ENCODE assay signal across 7 mouse cellular contexts in genomic region chr7:19178443-19179092, GRCm38 (mm10). TPM values are rescaled to one million over a fixed set of nuclear protein-coding genes. Genes with fewer than 3 reads are reported as not detected.
DNase-seq lines count a peak whose midpoint lies in the region; ATAC-seq and TF ChIP-seq lines count a peak whose summit lies in the region.

No protein-coding gene starts in this region.

- peaks cover 50% of the 10 kb centered on the region for H3K27me3 ChIP-seq in intestine, embryonic 16.5 days (replicated peaks; ENCODE audit: control insufficient read depth, insufficient read depth, low read length)
- H3K27me3 ChIP-seq in midbrain, embryonic 10.5 days (ENCODE audit: low read depth, poor library complexity, severe bottlenecking), result peaks cover 58% of the 10 kb centered on the region

- TF ChIP-seq POLR2A in cortical plate, adult 2 months (IDR thresholded peaks at IDR 0.05; ENCODE audit: extremely low read depth, insufficient read depth, low read length), result no peak

- no peaks in the 10 kb centered on the region for H3K9me3 ChIP-seq in intestine, embryonic 16.5 days (ENCODE audit: control insufficient read depth, low read length)
- H3K9me3 ChIP-seq in midbrain, embryonic 10.5 days (replicated peaks), result no peaks in the 10 kb centered on the region

- H3K4me1 ChIP-seq in cortical plate, adult 2 months (ENCODE audit: control insufficient read depth, insufficient read depth, low read length), result no peaks in the 10 kb centered on the region
- peaks cover 21% of the 10 kb centered on the region for H3K4me1 ChIP-seq in intestine, embryonic 16.5 days (ENCODE audit: control insufficient read depth, insufficient read depth, low read length)
- peaks cover 59% of the 10 kb centered on the region for H3K4me1 ChIP-seq in midbrain, embryonic 10.5 days

- TF ChIP-seq CTCF in cortical plate, adult 2 months (IDR thresholded peaks at IDR 0.05; ENCODE audit: extremely low read depth, insufficient read depth, low read length), result peak; percentile 67

- H3K4me2 ChIP-seq in intestine, embryonic 16.5 days (ENCODE audit: low read depth, low read length), result peak overlapping the region; percentile 38

- H3K36me3 ChIP-seq in intestine, embryonic 16.5 days (ENCODE audit: control insufficient read depth, insufficient read depth, low read length), result no peaks in the 10 kb centered on the region
- H3K36me3 ChIP-seq in midbrain, embryonic 10.5 days, result peaks cover 3% of the 10 kb centered on the region

- intact Hi-C loops in gastrocnemius, postnatal 36 days (cut with DNase I), result loop anchor here (2.0 to 5.0 kb wide), 4 partner anchors 28 to 164 kb away; partner anchors contain the start of genes Ercc1, Ppm1n and Rtn2
- intact Hi-C loops in left cerebral cortex, postnatal 36 days (cut with DNase I), result loop anchor here (5.0 kb wide), 1 partner anchor 164 kb away; the partner anchor contains the start of gene Ercc1

- no peak for ATAC-seq in intestine, embryonic 16.5 days

- no peak overlapping the region for H3K9ac ChIP-seq in intestine, embryonic 16.5 days (ENCODE audit: low read depth, low read length)

- no peak overlapping the region for H3K27ac ChIP-seq in cortical plate, adult 2 months (ENCODE audit: insufficient read depth, low read length)
- no peak overlapping the region for H3K27ac ChIP-seq in intestine, embryonic 16.5 days (ENCODE audit: low read length)
- 0 out of 2 replicates have a peak overlapping the region, but pooled peaks have one; percentile 23 for H3K27ac ChIP-seq in midbrain, embryonic 10.5 days (replicated peaks)

- DNase-seq in adrenal gland, postnatal 10 days, result peak; percentile 87
- peak; percentile 59 to 69 for DNase-seq in gastrocnemius, postnatal 36 days
- peak; percentile 83 to 87 for DNase-seq in left cerebral cortex, postnatal 36 days (ENCODE audit: low spot score in 2 of 2)
- peak; percentile 82 for DNase-seq in midbrain, embryonic 10.5 days (ENCODE audit: low spot score)
- peak; percentile 55 to 84 for DNase-seq in spleen, adult 18-20 months

- H3K4me3 ChIP-seq in cortical plate, adult 2 months (ENCODE audit: insufficient read depth, low read length), result peak overlapping the region; percentile 88
- H3K4me3 ChIP-seq in intestine, embryonic 16.5 days (ENCODE audit: low read length), result peak overlapping the region; percentile 12; the same call in 1 of the 2 replicates
- peak overlapping the region; percentile 50 for H3K4me3 ChIP-seq in midbrain, embryonic 10.5 days

- WGBS in intestine, embryonic 16.5 days, result 7% methylated on average over 27 of the region's 27 CpGs
- 4% methylated on average over 27 of the region's 27 CpGs for WGBS in midbrain, embryonic 10.5 days

RNA-seq across cellular contexts. Expression of gene Eml2, which starts 2.3 kb away (rescaled TPM):
- total RNA-seq in adrenal gland, postnatal 10 days (2021), result 10 to 100 TPM; 37.7 to 41.0 TPM
- 156 and 157 TPM in 2 replicates for polyA plus RNA-seq in cortical plate, adult 2 months (2012; rRNA removed)
- total RNA-seq in gastrocnemius, postnatal 36 days (2021), result 1 to 10 TPM; 9.6 to 10.0 TPM
- polyA plus RNA-seq in intestine, embryonic 16.5 days (2015; fragmentation: Nextera tagmentation; extraction: Ambion mirVana), result 7.1 and 8.4 TPM in 2 replicates
- total RNA-seq in left cerebral cortex, postnatal 36 days (2021), result 100 to 1,000 TPM; 124 to 156 TPM
- polyA plus RNA-seq in midbrain, embryonic 10.5 days (2016; fragmentation: Nextera tagmentation; extraction: Ambion mirVana), result 4.3 and 4.8 TPM in 2 replicates

RNA-seq across cellular contexts. Expression of gene Gipr, which starts 12.6 kb away (rescaled TPM):
- total RNA-seq in adrenal gland, postnatal 10 days (2021), result under 1 TPM; 0.75 to 0.94 TPM
- polyA plus RNA-seq in cortical plate, adult 2 months (2012; rRNA removed), result 3.3 and 3.9 TPM in 2 replicates
- total RNA-seq in gastrocnemius, postnatal 36 days (2021), result not detected
- polyA plus RNA-seq in intestine, embryonic 16.5 days (2015; fragmentation: Nextera tagmentation; extraction: Ambion mirVana), result 3.1 and 3.6 TPM in 2 replicates
- 1 to 10 TPM in 1 of 2 experiments, under 1 TPM in 1; 0.89 to 2.6 TPM for total RNA-seq in left cerebral cortex, postnatal 36 days (2021)
- 0.60 and 1.5 TPM in 2 replicates for polyA plus RNA-seq in midbrain, embryonic 10.5 days (2016; fragmentation: Nextera tagmentation; extraction: Ambion mirVana)

RNA-seq across cellular contexts. Expression of gene Snrpd2, which starts 29.0 kb away (rescaled TPM):
- 10 to 100 TPM; 90.1 to 91.2 TPM for total RNA-seq in adrenal gland, postnatal 10 days (2021)
- 88.2 and 92.1 TPM in 2 replicates for polyA plus RNA-seq in cortical plate, adult 2 months (2012; rRNA removed)
- 10 to 100 TPM; 47.3 to 49.9 TPM for total RNA-seq in gastrocnemius, postnatal 36 days (2021)
- 119 and 132 TPM in 2 replicates for polyA plus RNA-seq in intestine, embryonic 16.5 days (2015; fragmentation: Nextera tagmentation; extraction: Ambion mirVana)
- total RNA-seq in left cerebral cortex, postnatal 36 days (2021), result 10 to 100 TPM; 70.3 to 76.0 TPM
- polyA plus RNA-seq in midbrain, embryonic 10.5 days (2016; fragmentation: Nextera tagmentation; extraction: Ambion mirVana), result 168 and 180 TPM in 2 replicates

RNA-seq across cellular contexts. Expression of gene Qpctl, which starts 29.5 kb away (rescaled TPM):
- total RNA-seq in adrenal gland, postnatal 10 days (2021), result 10 to 100 TPM; 12.5 to 12.6 TPM
- 16.2 and 17.4 TPM in 2 replicates for polyA plus RNA-seq in cortical plate, adult 2 months (2012; rRNA removed)
- 1 to 10 TPM; 1.5 to 2.0 TPM for total RNA-seq in gastrocnemius, postnatal 36 days (2021)
- polyA plus RNA-seq in intestine, embryonic 16.5 days (2015; fragmentation: Nextera tagmentation; extraction: Ambion mirVana), result 10.5 and 11.1 TPM in 2 replicates
- 10 to 100 TPM; 14.6 to 17.3 TPM for total RNA-seq in left cerebral cortex, postnatal 36 days (2021)
- 17.0 and 21.2 TPM in 2 replicates for polyA plus RNA-seq in midbrain, embryonic 10.5 days (2016; fragmentation: Nextera tagmentation; extraction: Ambion mirVana)

RNA-seq across cellular contexts. Expression of gene Gpr4, which starts 33.8 kb away (rescaled TPM):
- 1 to 10 TPM; 7.4 to 9.2 TPM for total RNA-seq in adrenal gland, postnatal 10 days (2021)
- 6.1 and 6.5 TPM in 2 replicates for polyA plus RNA-seq in cortical plate, adult 2 months (2012; rRNA removed)
- total RNA-seq in gastrocnemius, postnatal 36 days (2021), result 1 to 10 TPM; 2.2 to 2.6 TPM
- 1.6 and 2.1 TPM in 2 replicates for polyA plus RNA-seq in intestine, embryonic 16.5 days (2015; fragmentation: Nextera tagmentation; extraction: Ambion mirVana)
- total RNA-seq in left cerebral cortex, postnatal 36 days (2021), result 1 to 10 TPM; 2.1 to 4.6 TPM
- polyA plus RNA-seq in midbrain, embryonic 10.5 days (2016; fragmentation: Nextera tagmentation; extraction: Ambion mirVana), result 2.4 and 2.6 TPM in 2 replicates

Comparison
In these comparisons a context has a peak if more than half of its experiments do, and no peak if none do; other contexts are left out.
1. H3K4me3 ChIP-seq: peak in every context shown above with its lines; median percentile 88 in cortical plate, adult 2 months; 50 in midbrain, embryonic 10.5 days; 12 in intestine, embryonic 16.5 days.